Mouse (Mus musculus) B cell, adult 2 months (primary cell): ENCODE data around the gene Prkab1.

Experiments
- DNase-seq, 2 experiments: peaks; one replicate each; pipeline ENCODE4 v3.0.0; 2022

Prkab1 gene

DNA sequence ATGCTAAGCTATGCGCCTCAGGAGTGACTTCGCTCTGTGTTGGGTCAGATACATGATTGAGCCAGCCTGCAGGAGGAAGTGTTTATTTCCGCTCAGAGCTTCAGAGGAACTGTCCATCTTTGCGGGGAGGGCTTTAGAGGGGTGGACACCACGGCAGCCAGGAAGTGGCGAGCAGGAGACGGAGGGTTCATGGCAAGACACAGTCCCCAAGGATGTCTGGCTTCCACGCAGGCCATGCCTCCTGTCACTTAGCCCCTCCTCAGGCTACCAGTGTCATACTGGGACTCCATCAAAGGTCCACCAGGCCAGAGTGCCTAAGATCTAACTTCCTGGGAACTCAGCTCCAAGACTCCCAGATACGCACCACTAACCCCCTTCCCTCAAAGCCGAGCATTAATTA lies 46.6 kb downstream of the Prkab1 start:
- DNase-seq: no peak

DNA sequence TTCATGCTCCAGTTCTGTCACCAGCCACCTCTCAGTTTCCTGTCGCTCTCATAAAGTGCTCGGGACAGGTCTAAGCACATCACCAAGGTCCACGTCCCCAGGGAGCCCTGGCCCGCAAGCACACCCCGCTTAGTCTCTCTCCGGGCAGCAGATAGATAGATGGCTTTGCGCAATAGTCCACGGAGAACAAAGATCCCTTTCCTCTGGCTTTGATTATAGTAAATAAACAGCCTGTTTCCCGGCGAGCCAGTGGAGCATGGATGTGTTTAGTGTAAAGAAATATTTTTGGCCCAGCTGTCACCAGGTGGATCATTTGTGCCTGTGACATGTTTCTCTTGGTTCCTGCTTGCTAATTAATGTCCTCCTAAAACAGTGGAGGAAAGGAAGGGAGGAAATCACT lies 47.0 kb downstream of the Prkab1 start:
- DNase-seq: no peak

DNA sequence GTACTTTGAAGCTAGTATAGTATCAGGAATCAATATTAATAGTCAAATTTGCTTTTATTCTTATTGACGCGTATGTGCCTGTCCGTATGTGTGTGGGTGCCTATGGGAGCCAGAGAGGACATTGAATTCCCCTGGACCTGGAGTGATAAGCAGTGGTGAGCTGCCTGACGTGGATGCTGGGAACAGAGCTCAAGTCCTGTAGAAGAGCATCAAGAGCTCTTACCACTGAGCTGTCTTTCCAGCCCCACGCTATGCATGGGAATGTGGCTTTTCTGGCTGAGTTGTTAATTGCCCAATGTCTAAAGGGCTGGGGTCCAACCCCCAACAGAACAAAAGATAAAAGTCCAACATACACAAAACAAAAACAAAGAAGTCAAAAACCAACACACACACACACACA lies 47.9 kb downstream of the Prkab1 start:
- DNase-seq: no peak

DNA sequence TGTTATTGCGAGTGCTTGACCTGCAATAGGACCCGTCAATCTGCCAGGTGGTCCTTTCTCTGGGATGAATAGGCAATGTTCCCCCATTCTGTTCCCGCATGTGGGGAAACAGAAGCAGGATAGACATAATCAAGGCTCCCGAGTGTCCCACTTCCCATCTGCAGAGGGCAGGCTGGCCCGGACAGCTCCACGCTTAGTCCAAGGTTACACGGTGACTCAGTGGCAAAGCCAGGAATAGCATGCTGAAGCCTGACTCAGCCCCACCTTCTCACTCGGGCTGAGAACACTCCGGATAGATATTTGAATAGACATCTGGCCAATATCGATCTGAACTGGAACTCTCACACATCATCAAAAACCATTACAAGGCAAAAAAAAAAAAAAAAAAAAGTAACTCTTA lies 48.6 kb downstream of the Prkab1 start:
- no peak for DNase-seq

GRCm38 (mm10) chr5:115971236-115971635 lies 53.1 kb downstream of the Prkab1 start:
- DNase-seq: no peak
